Mouse (Mus musculus) hindbrain, embryonic 12.5 days (tissue): ENCODE measurements around the gene Sept10. TPM values are rescaled to one million over a fixed set of nuclear protein-coding genes. Genes with fewer than 3 reads are reported as not detected.
"Not testable (repeated sequence)": the region's sequence is repeated elsewhere in the genome, so short reads cannot be mapped to it uniquely, and the experiment has no call there.

ENCODE experiments used
- ATAC-seq: fragments of 200-750 bp; cut with Nextera tagmentation; 2 replicates; pipeline ENCODE4 v1.8.0; 2017; ENCODE audit warnings: moderate TSS enrichment; ENCODE audit not compliant: low FRiP score
- H3K27ac ChIP-seq: fragments of 300-500 bp; sonication (generic); 2 replicates; pipeline ENCODE4 v1.5.1; 2016; ENCODE audit warnings: mild to moderate bottlenecking
- H3K27me3 ChIP-seq: fragments of 300-500 bp; sonication (generic); 2 replicates; pipeline ENCODE4 v1.6.1; 2016; ENCODE audit warnings: mild to moderate bottlenecking
- H3K36me3 ChIP-seq: fragments of 300-500 bp; sonication (generic); 2 replicates; pipeline ENCODE4 v1.6.1; 2016; ENCODE audit warnings: mild to moderate bottlenecking
- H3K4me1 ChIP-seq: fragments of 300-500 bp; sonication (generic); 2 replicates; pipeline ENCODE4 v1.6.1; 2016
- H3K4me2 ChIP-seq: fragments of 300-500 bp; sonication (generic); replicated peaks from 2 replicates; pipeline ENCODE4 v1.6.1; 2016; ENCODE audit warnings: mild to moderate bottlenecking
- H3K4me3 ChIP-seq: fragments of 300-500 bp; sonication (generic); 2 replicates; pipeline ENCODE4 v1.5.1; 2016; ENCODE audit warnings: mild to moderate bottlenecking
- H3K9ac ChIP-seq: fragments of 300-500 bp; sonication (generic); 2 replicates; pipeline ENCODE4 v1.6.1; 2016; ENCODE audit warnings: mild to moderate bottlenecking, moderate library complexity
- H3K9me3 ChIP-seq: fragments of 300-500 bp; sonication (generic); replicated peaks from 2 replicates; pipeline ENCODE4 v1.6.1; 2016; ENCODE audit warnings: mild to moderate bottlenecking
- WGBS: fragments of 180-500 bp; shearing (Covaris S2); methylation state at CpG from one replicate; pipeline ENCODE4 v1.1.7; 2016; 5-methylcytosine and 5-hydroxymethylcytosine counted together
- polyA plus RNA-seq: library from polyadenylated mRNA; unstranded; fragments of >200 nt; fragmentation: Nextera tagmentation; extraction: Ambion mirVana; gene quantifications from 2 replicates; pipeline ENCODE4 v1.2.1, GENCODE M21; 2016

Sept10 gene
- polyA plus RNA-seq, 1 experiment from 2014 or later, result 24.4 TPM

DNA sequence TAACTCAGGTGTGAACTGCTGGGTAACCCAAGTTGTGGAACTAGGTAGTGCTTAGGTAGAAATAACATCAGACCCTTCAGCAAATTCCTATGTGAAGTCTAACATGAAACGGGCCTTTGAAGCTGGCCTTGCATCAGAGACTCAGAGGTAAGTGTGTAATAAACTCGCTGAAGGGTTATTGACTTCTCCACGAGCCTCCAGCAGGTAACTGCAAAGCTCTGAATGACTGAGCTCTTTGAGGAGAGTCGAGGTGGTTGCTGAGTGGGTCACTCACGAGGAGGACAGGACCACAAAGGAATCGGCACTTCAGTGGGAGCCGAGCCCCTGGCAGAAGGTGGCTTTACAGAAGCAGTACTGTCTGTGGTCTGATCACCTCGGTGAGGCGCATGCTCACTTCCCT, 105.3 kb downstream of the Sept10 start:
- Histone ChIP-seq H3K4me2 (no peak overlapping the region), H3K9me3 (no peaks in the 10 kb centered on the region), H3K9ac (no peak overlapping the region), H3K27ac (no peak overlapping the region), H3K27me3 (no peaks in the 10 kb centered on the region), H3K4me3 (no peak overlapping the region), H3K4me1 (no peaks in the 10 kb centered on the region), H3K36me3 (no peaks in the 10 kb centered on the region)
- ATAC-seq, result no peak
- WGBS, result 87% methylated on average over 9 of the region's 9 CpGs

DNA sequence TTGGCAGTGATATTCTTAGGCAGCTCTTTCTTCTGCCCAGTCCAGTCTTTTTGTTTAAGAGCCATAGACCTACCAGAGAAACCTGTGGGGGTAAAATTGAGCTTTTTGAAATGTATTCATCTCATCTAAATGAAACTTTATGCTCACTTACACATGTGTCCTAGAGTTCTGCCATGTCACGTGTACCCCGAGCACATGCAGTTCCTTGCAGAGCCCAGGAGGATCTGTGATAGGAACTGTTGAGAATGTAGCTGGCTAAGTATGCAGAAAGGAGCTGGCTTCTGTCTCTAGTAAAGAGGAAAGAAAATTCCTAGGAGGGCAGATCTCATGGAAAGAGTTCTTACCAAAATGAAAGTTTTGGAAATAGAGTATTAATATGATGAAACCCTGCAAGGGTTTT, 106.0 kb downstream of the Sept10 start:
- 93% methylated on average over 2 of the region's 2 CpGs for WGBS
- 0 out of 2 replicates have a peak, but pooled peaks cover 2% of the 10 kb centered on the region for H3K9me3 ChIP-seq
- H3K4me3 ChIP-seq, result no peak overlapping the region
- H3K36me3 ChIP-seq, result no peaks in the 10 kb centered on the region
- H3K27me3 ChIP-seq, result no peaks in the 10 kb centered on the region
- no peak overlapping the region for H3K9ac ChIP-seq
- H3K4me1 ChIP-seq, result no peaks in the 10 kb centered on the region
- no peak for ATAC-seq
- H3K4me2 ChIP-seq, result no peak overlapping the region
- H3K27ac ChIP-seq, result no peak overlapping the region

- H3K27ac ChIP-seq, result no peak overlapping the region
- ATAC-seq, result no peak
- H3K36me3 ChIP-seq, result no peaks in the 10 kb centered on the region
- WGBS, result 63% methylated on average over 15 of the region's 15 CpGs
- H3K4me3 ChIP-seq, result no peak overlapping the region
- H3K4me1 ChIP-seq, result no peaks in the 10 kb centered on the region
- 0 out of 2 replicates have a peak, but pooled peaks cover 4% of the 10 kb centered on the region for H3K9me3 ChIP-seq
- no peak overlapping the region for H3K4me2 ChIP-seq
- no peaks in the 10 kb centered on the region for H3K27me3 ChIP-seq
- no peak overlapping the region for H3K9ac ChIP-seq
Observed at GRCm38 (mm10) chr10:59114535-59115291, 106.9 kb downstream of the Sept10 start.

GRCm38 (mm10) chr10:59113386-59113785, 108.3 kb downstream of the Sept10 start:
- Histone ChIP-seq H3K9ac (no peak overlapping the region), H3K36me3 (no peaks in the 10 kb centered on the region), H3K9me3 (0 out of 2 replicates have a peak, but pooled peaks cover 4% of the 10 kb centered on the region), H3K4me2 (no peak overlapping the region), H3K4me1 (no peaks in the 10 kb centered on the region), H3K27me3 (no peaks in the 10 kb centered on the region), H3K27ac (no peak overlapping the region), H3K4me3 (no peak overlapping the region)
- ATAC-seq, result no peak
- WGBS, result 88% methylated on average over 9 of the region's 9 CpGs

- no peaks in the 10 kb centered on the region for H3K4me1 ChIP-seq
- no peak for ATAC-seq
- 95% methylated on average over 8 of the region's 8 CpGs for WGBS
Observed at GRCm38 (mm10) chr10:59112755-59113154, 108.9 kb downstream of the Sept10 start.

GRCm38 (mm10) chr10:59110386-59110785, 111.3 kb downstream of the Sept10 start:
- no peak overlapping the region for H3K4me2 ChIP-seq
- 94% methylated on average over 7 of the region's 7 CpGs for WGBS
- H3K4me3 ChIP-seq, result no peak overlapping the region
- no peak overlapping the region for H3K27ac ChIP-seq
- H3K27me3 ChIP-seq, result no peaks in the 10 kb centered on the region
- ATAC-seq, result no peak
- H3K36me3 ChIP-seq, result no peaks in the 10 kb centered on the region
- H3K4me1 ChIP-seq, result no peaks in the 10 kb centered on the region
- H3K9ac ChIP-seq, result no peak overlapping the region
- 0 out of 2 replicates have a peak, but pooled peaks cover 4% of the 10 kb centered on the region for H3K9me3 ChIP-seq

More at GRCm38 (mm10) chr10:59112755-59113154, 108.9 kb downstream of the Sept10 start:
- no peak overlapping the region for H3K4me3 ChIP-seq
- no peak overlapping the region for H3K27ac ChIP-seq
- no peak overlapping the region for H3K9ac ChIP-seq
- no peaks in the 10 kb centered on the region for H3K36me3 ChIP-seq
- H3K27me3 ChIP-seq, result no peaks in the 10 kb centered on the region
- no peak overlapping the region for H3K4me2 ChIP-seq
- H3K9me3 ChIP-seq, result 0 out of 2 replicates have a peak, but pooled peaks cover 4% of the 10 kb centered on the region

DNA sequence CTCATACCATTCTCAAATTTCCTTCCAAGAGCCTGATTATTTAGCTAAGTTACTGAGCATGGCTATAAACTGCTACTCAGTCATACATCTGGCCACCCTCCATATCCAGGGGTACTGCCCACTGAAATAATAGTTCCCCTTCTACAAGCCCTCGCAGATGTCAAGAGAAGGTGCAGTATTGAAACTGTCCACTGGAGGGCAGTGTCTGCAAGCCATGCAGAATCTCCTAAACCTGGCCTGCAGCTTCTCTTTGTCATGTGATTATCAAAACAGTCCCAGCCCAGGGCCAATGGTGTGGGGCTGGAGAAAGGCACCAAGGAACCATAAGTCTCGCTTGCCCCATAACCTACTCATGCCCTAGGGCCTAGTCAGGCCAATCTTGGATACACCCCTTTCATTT, 112.6 kb downstream of the Sept10 start:
- Histone ChIP-seq H3K4me1 (no peaks in the 10 kb centered on the region), H3K9me3 (0 out of 2 replicates have a peak, but pooled peaks cover 4% of the 10 kb centered on the region), H3K9ac (no peak overlapping the region), H3K4me3 (no peak overlapping the region), H3K36me3 (no peaks in the 10 kb centered on the region), H3K4me2 (no peak overlapping the region), H3K27ac (no peak overlapping the region), H3K27me3 (no peaks in the 10 kb centered on the region)
- 37% methylated on average over 2 of the region's 2 CpGs for WGBS
- ATAC-seq, result no peak

DNA sequence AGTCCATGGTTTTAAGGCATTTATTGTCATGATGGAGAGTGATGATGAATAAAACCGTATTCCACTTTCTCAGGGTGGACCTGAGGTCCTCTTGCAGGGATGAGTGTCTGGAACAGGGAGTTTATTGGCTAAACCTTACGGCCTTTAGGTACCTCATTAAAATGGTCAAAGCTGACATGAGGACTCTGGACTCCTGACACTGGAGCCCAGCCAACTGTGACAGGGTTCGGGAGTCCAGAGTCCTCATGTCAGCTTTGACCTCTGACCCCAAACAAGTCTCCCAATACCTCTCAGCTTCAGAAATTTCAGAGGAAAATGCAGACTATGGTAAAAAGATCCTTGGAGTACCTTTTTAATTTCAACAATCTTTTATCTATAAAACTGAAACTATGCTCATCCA, 115.0 kb downstream of the Sept10 start:
- 0 out of 2 replicates have a peak, but pooled peaks cover 4% of the 10 kb centered on the region for H3K9me3 ChIP-seq
- H3K27ac ChIP-seq, result no peak overlapping the region
- H3K4me2 ChIP-seq, result no peak overlapping the region
- no peaks in the 10 kb centered on the region for H3K4me1 ChIP-seq
- no peak overlapping the region for H3K9ac ChIP-seq
- H3K36me3 ChIP-seq, result no peaks in the 10 kb centered on the region
- no peaks in the 10 kb centered on the region for H3K27me3 ChIP-seq
- ATAC-seq, result no peak
- 73% methylated on average over 3 of the region's 3 CpGs for WGBS
- no peak overlapping the region for H3K4me3 ChIP-seq

GRCm38 (mm10) chr10:59105885-59106284, 115.8 kb downstream of the Sept10 start:
- H3K27ac ChIP-seq, result no peak overlapping the region
- no peak overlapping the region for H3K4me2 ChIP-seq
- ATAC-seq, result no peak
- no peaks in the 10 kb centered on the region for H3K36me3 ChIP-seq
- no peaks in the 10 kb centered on the region for H3K27me3 ChIP-seq
- H3K9ac ChIP-seq, result no peak overlapping the region
- 80% methylated on average over 8 of the region's 8 CpGs for WGBS
- H3K4me1 ChIP-seq, result no peaks in the 10 kb centered on the region
- H3K4me3 ChIP-seq, result no peak overlapping the region
- H3K9me3 ChIP-seq, result 0 out of 2 replicates have a peak, but pooled peaks cover 4% of the 10 kb centered on the region

DNA sequence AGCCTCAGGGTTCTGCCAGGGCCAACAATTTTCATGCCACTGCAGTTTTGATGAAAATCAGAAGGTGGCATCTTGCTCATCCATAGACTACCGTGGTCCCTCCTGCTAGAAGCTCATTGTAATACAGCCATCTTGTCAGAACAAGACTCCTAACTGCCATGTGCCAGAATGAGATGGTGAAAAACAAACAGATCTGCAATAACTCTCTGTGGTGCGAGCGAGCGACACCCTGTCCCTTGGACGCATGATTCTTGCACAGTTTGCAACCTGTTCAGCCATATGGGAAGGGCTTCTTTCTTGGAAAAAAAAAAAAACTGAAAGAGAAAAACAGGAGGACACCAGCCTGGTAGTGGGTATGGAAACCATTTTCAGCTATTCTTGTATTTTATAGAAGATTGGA, 117.0 kb downstream of the Sept10 start:
- no peak overlapping the region for H3K4me2 ChIP-seq
- H3K9me3 ChIP-seq, result no peaks in the 10 kb centered on the region; the same call in 1 of the 2 replicates
- no peak overlapping the region for H3K9ac ChIP-seq
- H3K27me3 ChIP-seq, result no peaks in the 10 kb centered on the region
- no peak for ATAC-seq
- no peaks in the 10 kb centered on the region for H3K4me1 ChIP-seq
- no peaks in the 10 kb centered on the region for H3K36me3 ChIP-seq
- no peak overlapping the region for H3K4me3 ChIP-seq
- H3K27ac ChIP-seq, result no peak overlapping the region
- WGBS, result 93% methylated on average over 5 of the region's 5 CpGs

- not testable (repeated sequence) for H3K27me3 ChIP-seq, H3K9ac ChIP-seq, H3K4me2 ChIP-seq, H3K27ac ChIP-seq, ATAC-seq, H3K9me3 ChIP-seq, H3K4me3 ChIP-seq, H3K4me1 ChIP-seq, H3K36me3 ChIP-seq
- WGBS, result 82% methylated on average over 5 of the region's 5 CpGs
Observed at GRCm38 (mm10) chr10:59103076-59103475, 118.6 kb downstream of the Sept10 start.

DNA sequence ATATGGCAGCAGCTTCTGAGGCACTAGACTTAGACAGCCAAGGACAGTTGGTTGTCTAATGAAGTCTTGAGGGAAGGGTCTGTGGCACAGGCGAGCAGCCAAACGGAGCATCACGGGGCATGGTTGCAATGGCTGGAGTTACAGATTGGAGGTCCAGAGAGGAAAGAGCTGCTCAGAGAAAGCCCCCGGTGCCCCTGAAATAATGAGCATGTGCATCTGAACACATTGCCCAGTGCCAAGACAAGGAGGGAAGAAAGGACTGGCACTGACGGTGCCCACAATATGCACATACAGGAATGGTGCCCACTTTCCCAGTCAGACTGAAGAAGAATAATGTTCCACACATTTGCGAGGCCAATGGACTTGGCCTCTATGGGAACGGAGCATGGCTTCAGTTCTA, 129.7 kb downstream of the Sept10 start:
- no peaks in the 10 kb centered on the region for H3K9me3 ChIP-seq
- H3K27ac ChIP-seq, result no peak overlapping the region
- no peak for ATAC-seq
- no peak overlapping the region for H3K4me2 ChIP-seq
- H3K27me3 ChIP-seq, result peaks cover 21% of the 10 kb centered on the region
- peaks cover 45% of the 10 kb centered on the region for H3K4me1 ChIP-seq
- no peaks in the 10 kb centered on the region for H3K36me3 ChIP-seq
- no peak overlapping the region for H3K4me3 ChIP-seq
- no peak overlapping the region for H3K9ac ChIP-seq
- 84% methylated on average over 7 of the region's 7 CpGs for WGBS
